Mouse (Mus musculus): ENCODE measurements around the gene Hunk. TPM values are rescaled to one million over a fixed set of nuclear protein-coding genes. Genes with fewer than 3 reads are reported as not detected.
A peak's percentile ranks its signal among the peaks of the same experiment; 100 is the strongest.

The Hunk gene
- polyA plus RNA-seq, 1 experiment from 2014 or later, result 4.7 TPM

DNA sequence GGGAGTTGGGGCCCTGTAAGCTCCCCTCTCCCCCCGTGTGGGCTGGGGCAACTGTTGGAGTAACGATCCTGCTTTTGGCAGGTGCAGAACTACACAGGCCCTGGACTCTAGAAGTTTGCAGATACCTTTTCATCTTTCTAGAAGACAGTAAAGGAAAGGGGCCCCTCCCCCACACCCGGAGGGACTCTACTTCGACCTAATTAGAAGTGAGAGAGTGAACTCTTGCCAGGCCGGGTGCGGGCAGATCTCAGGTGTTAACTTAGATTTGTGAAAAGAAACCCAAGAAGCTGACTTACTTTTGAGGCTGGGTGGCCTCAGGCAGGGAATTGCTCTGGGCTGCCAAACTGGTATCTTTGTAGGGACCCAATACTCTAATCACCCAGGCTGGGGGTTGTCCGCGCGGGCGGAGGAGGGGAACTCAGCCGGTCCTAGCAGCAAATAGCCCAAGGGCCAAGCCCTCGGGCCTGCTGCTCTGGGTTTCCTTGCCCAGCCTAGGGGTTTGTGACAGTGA, 1.4 kb downstream of the Hunk start:
- no peaks in the 10 kb centered on the region for H3K9me3 ChIP-seq (ENCODE audit: control insufficient read depth, low read length)
- H3K4me3 ChIP-seq (ENCODE audit: low read length), result peak overlapping the region; percentile 85
- peaks cover 4% of the 10 kb centered on the region; the same call in 1 of the 2 replicates for H3K36me3 ChIP-seq (ENCODE audit: control insufficient read depth, insufficient read depth, low read length)
- H3K4me2 ChIP-seq (ENCODE audit: low read length), result peak overlapping the region; percentile 70
- H3K27ac ChIP-seq (ENCODE audit: low read depth, low read length), result peak overlapping the region; percentile 91
- WGBS, result 2% methylated on average over 12 of the region's 12 CpGs
- peak overlapping the region; percentile 89 for H3K9ac ChIP-seq (ENCODE audit: low read depth, low read length)
- no peaks in the 10 kb centered on the region; the same call in 1 of the 2 replicates for H3K27me3 ChIP-seq (replicated peaks; ENCODE audit: control insufficient read depth, insufficient read depth, low read length)
- H3K4me1 ChIP-seq (ENCODE audit: control insufficient read depth, insufficient read depth, low read depth, low read length), result peaks cover 29% of the 10 kb centered on the region
- ATAC-seq, result peak; percentile 21; the same call in 1 of the 2 replicates

DNA sequence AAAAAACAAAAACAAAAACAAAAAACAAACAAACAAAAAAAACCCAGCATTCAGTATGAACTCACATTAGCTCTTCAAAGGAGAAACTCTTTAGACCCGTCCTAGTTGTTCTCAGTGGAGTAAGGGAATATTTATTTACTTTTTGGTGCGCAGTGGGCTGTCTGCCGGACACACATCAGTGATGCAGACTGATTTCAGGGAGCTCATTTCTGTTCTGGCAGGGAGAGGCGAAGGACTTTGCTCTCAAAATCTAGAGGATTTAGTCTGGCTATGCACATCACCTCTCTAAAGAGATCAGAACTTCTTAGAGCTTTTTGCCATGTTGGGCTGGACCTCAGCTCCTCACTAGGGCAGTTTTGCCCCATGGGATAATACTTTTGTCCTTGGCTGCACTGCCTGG, 2.1 kb downstream of the Hunk start:
- H3K27ac ChIP-seq (ENCODE audit: low read depth, low read length), result no peak overlapping the region
- peaks cover 29% of the 10 kb centered on the region for H3K4me1 ChIP-seq (ENCODE audit: control insufficient read depth, insufficient read depth, low read depth, low read length)
- no peaks in the 10 kb centered on the region; the same call in 1 of the 2 replicates for H3K27me3 ChIP-seq (replicated peaks; ENCODE audit: control insufficient read depth, insufficient read depth, low read length)
- peaks cover 4% of the 10 kb centered on the region; the same call in 1 of the 2 replicates for H3K36me3 ChIP-seq (ENCODE audit: control insufficient read depth, insufficient read depth, low read length)
- H3K9ac ChIP-seq (ENCODE audit: low read depth, low read length), result peak overlapping the region; percentile 24
- WGBS, result 51% methylated on average over 4 of the region's 4 CpGs
- H3K9me3 ChIP-seq (ENCODE audit: control insufficient read depth, low read length), result no peaks in the 10 kb centered on the region
- peak overlapping the region; percentile 23; the same call in 1 of the 2 replicates for H3K4me3 ChIP-seq (ENCODE audit: low read length)
- peak overlapping the region; percentile 70 for H3K4me2 ChIP-seq (ENCODE audit: low read length)
- no peak for ATAC-seq

DNA sequence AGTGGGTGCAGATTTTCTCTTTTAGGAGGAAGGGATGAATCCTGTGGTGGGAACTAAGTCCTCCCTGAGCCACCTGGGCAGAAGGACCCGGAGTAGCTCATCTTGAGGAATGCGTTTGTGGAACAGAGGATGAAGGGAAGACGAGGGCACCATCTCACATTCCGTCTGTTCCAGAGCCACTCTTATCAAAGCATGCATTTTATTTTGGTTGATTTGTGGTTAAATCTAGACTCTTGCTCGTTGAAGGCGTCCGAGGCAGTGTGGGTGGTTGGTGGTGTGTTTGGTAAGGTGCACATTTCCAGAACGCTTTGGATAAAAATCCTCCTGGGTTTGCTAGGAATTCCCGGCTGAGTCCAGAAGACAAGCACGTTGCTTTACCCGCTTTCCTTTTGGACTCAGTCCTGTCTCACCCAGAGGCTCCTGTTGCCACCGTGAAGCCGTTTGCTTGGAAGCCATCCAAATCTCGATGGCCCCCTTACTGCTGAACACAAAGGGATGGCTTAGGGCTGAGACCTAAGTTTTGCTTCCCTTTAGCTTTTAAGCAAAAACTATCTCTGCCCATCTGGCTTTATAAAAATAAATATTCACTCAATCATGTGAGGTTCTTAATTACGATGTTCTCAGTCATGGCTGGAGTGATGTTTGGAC, 3.4 kb downstream of the Hunk start:
- no peak for ATAC-seq
- Histone ChIP-seq H3K4me2 (ENCODE audit: low read length) (peak overlapping the region; percentile 70), H3K9ac (ENCODE audit: low read depth, low read length) (no peak overlapping the region; the same call in 1 of the 2 replicates), H3K36me3 (ENCODE audit: control insufficient read depth, insufficient read depth, low read length) (peaks cover 4% of the 10 kb centered on the region; the same call in 1 of the 2 replicates), H3K4me1 (ENCODE audit: control insufficient read depth, insufficient read depth, low read depth, low read length) (peaks cover 29% of the 10 kb centered on the region), H3K9me3 (ENCODE audit: control insufficient read depth, low read length) (no peaks in the 10 kb centered on the region), H3K27ac (ENCODE audit: low read depth, low read length) (no peak overlapping the region), H3K4me3 (ENCODE audit: low read length) (peak overlapping the region; percentile 15; the same call in 1 of the 2 replicates), H3K27me3 (replicated peaks; ENCODE audit: control insufficient read depth, insufficient read depth, low read length) (no peaks in the 10 kb centered on the region)
- 49% methylated on average over 15 of the region's 15 CpGs for WGBS

DNA sequence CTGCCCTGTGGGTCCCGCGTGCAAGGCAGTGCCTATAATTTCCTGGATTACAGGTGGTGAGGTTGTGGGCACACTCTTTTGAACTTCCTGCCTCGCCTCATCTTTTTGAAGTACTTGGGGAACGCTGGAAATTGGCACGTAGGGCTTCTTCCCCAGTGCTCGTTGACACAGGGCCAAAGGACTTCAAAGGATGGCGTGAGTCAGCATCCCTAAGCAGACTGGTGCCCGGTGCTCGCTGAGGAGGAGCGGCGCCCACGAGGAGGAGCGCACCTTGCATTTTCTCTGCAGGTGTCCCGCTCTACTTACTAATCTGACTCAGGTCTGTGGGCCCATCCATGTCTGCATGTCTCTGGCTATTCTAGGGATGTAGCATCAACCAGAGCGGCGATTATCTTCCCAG, 4.9 kb downstream of the Hunk start:
- Histone ChIP-seq H3K4me3 (ENCODE audit: low read length) (no peak overlapping the region), H3K27ac (ENCODE audit: low read depth, low read length) (no peak overlapping the region), H3K9ac (ENCODE audit: low read depth, low read length) (no peak overlapping the region), H3K27me3 (replicated peaks; ENCODE audit: control insufficient read depth, insufficient read depth, low read length) (no peaks in the 10 kb centered on the region), H3K4me2 (ENCODE audit: low read length) (no peak overlapping the region), H3K36me3 (ENCODE audit: control insufficient read depth, insufficient read depth, low read length) (peaks cover 4% of the 10 kb centered on the region; the same call in 1 of the 2 replicates), H3K9me3 (ENCODE audit: control insufficient read depth, low read length) (no peaks in the 10 kb centered on the region), H3K4me1 (ENCODE audit: control insufficient read depth, insufficient read depth, low read depth, low read length) (peaks cover 23% of the 10 kb centered on the region)
- WGBS, result 82% methylated on average over 16 of the region's 16 CpGs
- no peak for ATAC-seq

DNA sequence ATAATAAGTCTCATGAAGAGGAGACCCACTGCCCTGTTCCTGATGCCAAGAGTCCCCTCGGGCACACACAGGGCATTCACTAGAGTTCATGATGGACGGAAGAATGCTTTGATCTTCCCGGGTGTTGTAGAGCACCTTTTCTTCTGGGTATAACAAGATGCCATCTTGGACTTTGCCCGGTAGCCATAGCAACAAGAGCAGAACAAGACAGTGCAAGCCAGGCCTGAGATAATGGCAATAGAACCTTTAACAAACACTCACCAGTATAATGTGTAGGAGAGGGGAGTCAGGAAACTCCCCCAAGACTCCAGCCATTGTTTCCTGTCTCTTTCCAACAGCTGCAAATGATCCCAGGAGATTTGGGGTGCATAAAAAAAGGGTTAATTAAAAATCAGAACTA, 8.9 kb downstream of the Hunk start:
- Histone ChIP-seq H3K27me3 (replicated peaks; ENCODE audit: control insufficient read depth, insufficient read depth, low read length) (no peaks in the 10 kb centered on the region), H3K9ac (ENCODE audit: low read depth, low read length) (no peak overlapping the region)

DNA sequence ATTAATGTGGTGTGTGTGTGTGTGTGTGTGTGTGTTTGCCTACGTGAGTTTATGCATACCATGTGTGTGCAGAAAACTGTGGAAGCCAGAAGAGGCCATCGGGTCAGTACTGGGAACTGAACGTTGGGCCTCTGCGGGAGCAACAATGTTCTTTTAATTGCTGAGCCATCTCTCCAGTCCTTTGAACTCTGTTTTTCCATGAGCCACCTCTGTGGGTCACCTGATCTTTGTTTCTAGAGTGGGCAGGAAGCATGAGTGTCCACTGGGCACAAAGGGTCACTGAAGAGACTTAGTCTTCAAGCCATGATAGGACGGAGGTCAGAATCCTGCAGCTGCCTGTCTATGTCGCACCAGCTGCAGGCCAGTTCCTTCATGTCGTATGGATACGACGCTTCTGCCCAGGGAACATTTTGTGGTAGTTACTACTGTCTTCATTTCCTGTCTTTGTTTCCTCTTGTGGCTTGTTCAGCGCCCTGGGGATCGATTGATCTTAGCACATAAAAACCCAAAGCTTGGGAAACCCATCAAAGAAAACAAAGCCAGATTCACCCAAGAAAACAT, 10.3 kb downstream of the Hunk start:
- Histone ChIP-seq H3K27me3 (replicated peaks; ENCODE audit: control insufficient read depth, insufficient read depth, low read length) (no peaks in the 10 kb centered on the region), H3K4me1 (ENCODE audit: control insufficient read depth, insufficient read depth, low read depth, low read length) (peaks cover 4% of the 10 kb centered on the region), H3K27ac (ENCODE audit: low read depth, low read length) (no peak overlapping the region), H3K9me3 (ENCODE audit: control insufficient read depth, low read length) (no peaks in the 10 kb centered on the region), H3K4me2 (ENCODE audit: low read length) (no peak overlapping the region), H3K4me3 (ENCODE audit: low read length) (no peak overlapping the region), H3K36me3 (ENCODE audit: control insufficient read depth, insufficient read depth, low read length) (peaks cover 4% of the 10 kb centered on the region; the same call in 1 of the 2 replicates), H3K9ac (ENCODE audit: low read depth, low read length) (no peak overlapping the region)
- ATAC-seq, result no peak
- WGBS, result 76% methylated on average over 11 of the region's 11 CpGs

More for the DNA sequence above, 8.9 kb downstream of the Hunk start:
- no peak overlapping the region for H3K4me3 ChIP-seq (ENCODE audit: low read length)
- ATAC-seq, result no peak
- H3K9me3 ChIP-seq (ENCODE audit: control insufficient read depth, low read length), result no peaks in the 10 kb centered on the region
- peaks cover 4% of the 10 kb centered on the region; the same call in 1 of the 2 replicates for H3K36me3 ChIP-seq (ENCODE audit: control insufficient read depth, insufficient read depth, low read length)
- H3K4me2 ChIP-seq (ENCODE audit: low read length), result no peak overlapping the region
- 46% methylated on average over 4 of the region's 4 CpGs for WGBS
- H3K4me1 ChIP-seq (ENCODE audit: control insufficient read depth, insufficient read depth, low read depth, low read length), result peaks cover 3% of the 10 kb centered on the region; the same call in 1 of the 2 replicates
- no peak overlapping the region for H3K27ac ChIP-seq (ENCODE audit: low read depth, low read length)

DNA sequence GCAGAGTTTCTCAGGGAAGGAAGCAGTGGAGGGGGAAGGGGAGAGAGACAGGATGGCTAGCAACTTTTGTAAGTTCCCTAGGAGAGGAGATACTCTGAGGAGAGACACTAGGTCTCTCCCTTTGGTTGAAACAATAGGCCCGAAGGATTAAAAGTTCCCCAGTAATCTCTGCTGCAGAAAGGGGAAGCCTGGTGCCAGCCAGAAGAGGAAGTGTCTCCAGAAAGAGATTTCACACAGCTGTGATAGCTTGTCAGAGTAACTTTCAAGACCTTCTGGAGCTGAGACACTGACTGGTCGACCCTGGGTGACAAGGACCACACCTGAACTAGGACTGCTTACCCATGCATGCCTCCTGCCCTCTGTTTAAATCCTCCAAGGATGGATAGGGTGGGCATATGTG, 11.1 kb downstream of the Hunk start:
- WGBS, result 83% methylated on average over 2 of the region's 2 CpGs

DNA sequence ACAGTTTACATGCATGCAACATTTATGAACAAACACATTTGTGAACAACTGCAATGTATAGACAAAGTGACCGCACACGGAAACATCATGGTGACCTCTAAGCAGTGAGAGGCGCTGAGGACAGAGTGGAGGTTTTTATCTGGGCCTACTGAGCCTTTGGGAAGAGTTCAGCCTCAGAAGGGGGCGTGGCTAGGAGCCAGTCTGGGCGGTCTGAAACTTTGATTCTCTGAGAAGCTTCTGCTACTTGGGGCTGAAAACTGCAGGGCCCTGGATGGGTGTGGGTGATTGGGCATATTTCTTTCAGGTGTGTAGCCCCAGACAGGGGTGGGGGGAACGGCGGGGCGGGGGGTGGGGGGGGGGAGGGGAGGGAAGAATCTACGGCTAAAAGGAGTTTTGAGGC, 14.5 kb downstream of the Hunk start:
- H3K36me3 ChIP-seq (ENCODE audit: control insufficient read depth, insufficient read depth, low read length), result no peaks in the 10 kb centered on the region
- H3K27me3 ChIP-seq (replicated peaks; ENCODE audit: control insufficient read depth, insufficient read depth, low read length), result no peaks in the 10 kb centered on the region
- 16% methylated on average over 7 of the region's 9 CpGs for WGBS
- no peak overlapping the region for H3K4me3 ChIP-seq (ENCODE audit: low read length)
- H3K27ac ChIP-seq (ENCODE audit: low read depth, low read length), result no peak overlapping the region
- ATAC-seq, result no peak
- peaks cover 4% of the 10 kb centered on the region; the same call in 1 of the 2 replicates for H3K4me1 ChIP-seq (ENCODE audit: control insufficient read depth, insufficient read depth, low read depth, low read length)
- H3K9ac ChIP-seq (ENCODE audit: low read depth, low read length), result no peak overlapping the region
- no peak overlapping the region for H3K4me2 ChIP-seq (ENCODE audit: low read length)
- H3K9me3 ChIP-seq (ENCODE audit: control insufficient read depth, low read length), result no peaks in the 10 kb centered on the region

More for the DNA sequence above, 11.1 kb downstream of the Hunk start:
- Histone ChIP-seq H3K27ac (ENCODE audit: low read depth, low read length) (no peak overlapping the region), H3K9me3 (ENCODE audit: control insufficient read depth, low read length) (no peaks in the 10 kb centered on the region), H3K27me3 (replicated peaks; ENCODE audit: control insufficient read depth, insufficient read depth, low read length) (no peaks in the 10 kb centered on the region), H3K4me3 (ENCODE audit: low read length) (no peak overlapping the region), H3K4me1 (ENCODE audit: control insufficient read depth, insufficient read depth, low read depth, low read length) (peaks cover 7% of the 10 kb centered on the region), H3K36me3 (ENCODE audit: control insufficient read depth, insufficient read depth, low read length) (no peaks in the 10 kb centered on the region), H3K4me2 (ENCODE audit: low read length) (no peak overlapping the region), H3K9ac (ENCODE audit: low read depth, low read length) (no peak overlapping the region)
- no peak for ATAC-seq

Data from hindbrain, embryonic 16.5 days (tissue).